Mouse (Mus musculus) E14TG2a.4 (cell line): ENCODE measurements around the gene Rrp1.

Experiments
- H3K27me3 ChIP-seq: 2 replicates; pipeline ENCODE4 v1.6.1; 2014; ENCODE audit warnings: low read length, control low read depth; ENCODE audit not compliant: insufficient read depth
- H3K36me3 ChIP-seq: 2 replicates; pipeline ENCODE4 v1.6.1; 2014; ENCODE audit warnings: low read length, control low read depth; ENCODE audit not compliant: insufficient read depth
- H3K4me1 ChIP-seq: replicated peaks from 2 replicates; pipeline ENCODE4 v1.6.1; 2014; ENCODE audit warnings: low read depth, low read length, control low read depth
- H3K4me3 ChIP-seq: replicated peaks from 2 replicates; pipeline ENCODE4 v1.5.1; 2014; ENCODE audit warnings: mild to moderate bottlenecking, low read length
- H3K9me3 ChIP-seq: 2 replicates; pipeline ENCODE4 v1.6.1; 2014; ENCODE audit warnings: low read length, control low read depth
- CTCF ChIP-seq: conservative IDR thresholded peaks from 2 replicates; pipeline ENCODE4 v1.5.1; 2014; ENCODE audit warnings: low read length
- NANOG ChIP-seq: IDR thresholded peaks from 2 replicates; pipeline ENCODE4 v1.6.1; 2014; ENCODE audit warnings: borderline replicate concordance, low read length, mixed read lengths
- POU5F1 ChIP-seq: IDR thresholded peaks from 2 replicates; pipeline ENCODE4 v1.6.1; 2014; ENCODE audit warnings: low read length, borderline replicate concordance

The Rrp1 gene

GRCm38 (mm10) chr10:78412319-78413151, at the start of gene Rrp1:
Rrp1 (minus strand) TSS chr10:78413043.
- H3K4me1 ChIP-seq = peaks cover 48% of the 10 kb centered on the region
- TF ChIP-seq NANOG (no peak), CTCF (peak; percentile 100)
- H3K36me3 ChIP-seq = peaks cover 40% of the 10 kb centered on the region
- H3K4me3 ChIP-seq = peak within 1 kb of the TSS; percentile 97
- no peaks in the 10 kb centered on the region for H3K27me3 ChIP-seq
- no peaks in the 10 kb centered on the region for H3K9me3 ChIP-seq

GRCm38 (mm10) chr10:78461767-78462166, 48.9 kb upstream of the Rrp1 start:
- H3K27me3 ChIP-seq = peaks cover 41% of the 10 kb centered on the region
- H3K36me3 ChIP-seq = no peaks in the 10 kb centered on the region; the same call in 1 of the 2 replicates
- TF ChIP-seq POU5F1 (no peak), CTCF (peak; percentile 60), NANOG (no peak)
- no peak overlapping the region for H3K4me3 ChIP-seq
- no peaks in the 10 kb centered on the region for H3K9me3 ChIP-seq
- peaks cover 73% of the 10 kb centered on the region for H3K4me1 ChIP-seq

DNA sequence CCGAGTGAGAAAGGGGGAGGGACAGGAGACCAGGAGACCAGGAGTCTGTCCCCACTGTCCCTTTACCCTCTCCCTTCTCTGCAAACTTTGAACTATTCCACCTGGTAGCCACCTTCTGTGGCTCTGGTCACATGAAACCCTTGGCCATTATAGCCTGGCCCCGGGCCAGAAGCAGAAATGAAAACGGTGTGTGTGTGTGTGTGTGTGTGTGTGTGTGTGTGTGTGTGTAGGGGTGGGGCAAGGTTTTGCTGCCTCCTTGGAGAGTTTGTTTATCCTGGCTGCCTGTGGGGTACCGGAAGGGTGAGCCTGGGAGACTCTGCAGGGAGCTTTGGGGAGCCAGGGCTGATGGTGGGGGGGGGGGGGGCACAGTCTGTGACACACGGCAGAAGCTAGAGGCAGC, 47.6 kb upstream of the Rrp1 start:
- H3K9me3 ChIP-seq = no peaks in the 10 kb centered on the region
- H3K27me3 ChIP-seq = peaks cover 30% of the 10 kb centered on the region
- no peaks in the 10 kb centered on the region; the same call in 1 of the 2 replicates for H3K36me3 ChIP-seq
- TF ChIP-seq CTCF = no peak
- TF ChIP-seq NANOG = no peak
- no peak overlapping the region for H3K4me3 ChIP-seq
- peaks cover 72% of the 10 kb centered on the region for H3K4me1 ChIP-seq

GRCm38 (mm10) chr10:78458348-78459111, 45.7 kb upstream of the Rrp1 start:
- H3K4me1 ChIP-seq = peaks cover 58% of the 10 kb centered on the region
- no peaks in the 10 kb centered on the region for H3K9me3 ChIP-seq
- H3K36me3 ChIP-seq = no peaks in the 10 kb centered on the region; the same call in 1 of the 2 replicates
- TF ChIP-seq POU5F1 (no peak), CTCF (no peak), NANOG (no peak)
- H3K27me3 ChIP-seq = peaks cover 13% of the 10 kb centered on the region
- no peak overlapping the region for H3K4me3 ChIP-seq

GRCm38 (mm10) chr10:78457495-78458347, 44.9 kb upstream of the Rrp1 start:
- Histone ChIP-seq H3K9me3 (no peaks in the 10 kb centered on the region), H3K4me1 (peaks cover 50% of the 10 kb centered on the region), H3K36me3 (no peaks in the 10 kb centered on the region; the same call in 1 of the 2 replicates), H3K27me3 (peaks cover 5% of the 10 kb centered on the region; the same call in 1 of the 2 replicates), H3K4me3 (no peak overlapping the region)
- TF ChIP-seq POU5F1 (no peak), CTCF (no peak), NANOG (no peak)

DNA sequence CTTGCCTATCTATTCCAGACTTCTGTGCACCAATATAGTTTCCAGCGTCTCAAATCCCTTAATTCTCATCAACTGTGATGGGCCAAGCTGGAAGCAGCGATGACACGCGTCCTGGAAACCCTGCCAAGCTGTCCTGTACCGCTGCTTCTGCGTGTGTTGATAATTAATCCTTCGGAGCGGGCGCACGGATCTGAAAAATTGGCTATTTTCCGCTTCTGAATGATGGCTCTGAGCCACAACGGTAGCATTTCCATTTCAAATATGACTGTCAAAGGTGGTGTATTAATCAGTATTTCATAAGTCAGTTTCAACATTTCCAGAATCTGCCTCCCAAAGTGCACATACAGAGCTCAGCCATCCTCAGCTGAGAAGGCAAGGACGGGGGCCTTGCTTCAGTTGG, 43.9 kb upstream of the Rrp1 start:
- Histone ChIP-seq H3K36me3 (no peaks in the 10 kb centered on the region; the same call in 1 of the 2 replicates), H3K9me3 (no peaks in the 10 kb centered on the region), H3K27me3 (no peaks in the 10 kb centered on the region), H3K4me1 (peaks cover 40% of the 10 kb centered on the region), H3K4me3 (no peak overlapping the region)
- TF ChIP-seq CTCF = no peak
- TF ChIP-seq NANOG = no peak
- no peak for TF ChIP-seq POU5F1

DNA sequence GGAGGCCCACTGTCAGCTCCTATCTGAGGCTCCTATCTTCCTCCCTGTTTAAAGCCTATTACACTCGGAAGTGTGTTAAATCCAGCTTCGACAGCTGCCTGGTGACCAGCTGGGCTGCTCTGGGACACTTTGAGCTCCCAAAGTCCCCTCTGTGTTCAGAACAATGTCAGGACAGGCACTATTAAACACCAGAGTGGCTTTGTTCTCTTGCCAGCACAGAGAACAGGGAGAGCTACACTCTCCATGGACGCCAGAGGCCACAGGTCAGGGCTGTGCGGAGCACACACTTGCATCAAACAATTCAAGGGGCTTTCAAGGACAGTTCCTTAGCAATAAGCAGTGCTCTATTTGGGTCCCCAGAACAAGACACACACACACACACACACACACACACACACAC, 39.8 kb upstream of the Rrp1 start:
- Histone ChIP-seq H3K4me3 (no peak overlapping the region), H3K27me3 (no peaks in the 10 kb centered on the region), H3K9me3 (no peaks in the 10 kb centered on the region), H3K4me1 (peaks cover 8% of the 10 kb centered on the region), H3K36me3 (peaks cover 39% of the 10 kb centered on the region)
- TF ChIP-seq NANOG (no peak), POU5F1 (no peak), CTCF (no peak)

- H3K9me3 ChIP-seq = no peaks in the 10 kb centered on the region
- H3K36me3 ChIP-seq = peaks cover 57% of the 10 kb centered on the region
- no peak overlapping the region for H3K4me3 ChIP-seq
- peak; percentile 27 for TF ChIP-seq CTCF
- no peak for TF ChIP-seq NANOG
- TF ChIP-seq POU5F1 = no peak
- no peaks in the 10 kb centered on the region for H3K4me1 ChIP-seq
- H3K27me3 ChIP-seq = no peaks in the 10 kb centered on the region
Measured at GRCm38 (mm10) chr10:78450761-78451160, 37.9 kb upstream of the Rrp1 start.
